Mouse (Mus musculus): ENCODE measurements at regions not wholly inside any gene's neighbourhood (a gene's known extent, or its start where the extent isn't known, plus 50 kb on each side); places are given as distances from the start of the nearest gene placed in this dataset.
A peak's percentile ranks its signal among the peaks of the same experiment; 100 is the strongest.

DNA sequence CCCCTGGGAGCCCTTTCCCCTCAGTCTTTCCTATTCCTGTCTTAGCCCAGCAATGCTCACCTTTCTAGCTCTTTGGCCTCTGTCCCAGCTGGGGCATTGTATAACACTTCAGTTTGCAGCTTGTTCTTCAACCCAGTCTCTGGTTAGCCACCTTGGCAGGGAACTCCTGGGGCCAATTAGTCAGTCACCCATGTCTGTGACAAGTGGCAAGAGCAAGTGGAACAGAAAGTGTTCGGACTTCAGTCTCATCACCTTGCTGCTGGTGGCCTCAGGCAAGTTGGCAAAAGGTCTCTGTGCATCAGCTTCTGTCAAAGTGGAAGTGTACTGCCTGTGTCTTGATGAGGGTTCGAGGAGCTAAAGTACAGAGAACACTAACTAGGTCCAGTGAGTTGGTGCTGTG, 138.5 kb upstream of the Pja1 start:
- no peak for ATAC-seq (ENCODE audit: insufficient read depth)
- no peak for DNase-seq
- H3K27me3 ChIP-seq (ENCODE audit: insufficient read depth, low read length), result no peaks in the 10 kb centered on the region

DNA sequence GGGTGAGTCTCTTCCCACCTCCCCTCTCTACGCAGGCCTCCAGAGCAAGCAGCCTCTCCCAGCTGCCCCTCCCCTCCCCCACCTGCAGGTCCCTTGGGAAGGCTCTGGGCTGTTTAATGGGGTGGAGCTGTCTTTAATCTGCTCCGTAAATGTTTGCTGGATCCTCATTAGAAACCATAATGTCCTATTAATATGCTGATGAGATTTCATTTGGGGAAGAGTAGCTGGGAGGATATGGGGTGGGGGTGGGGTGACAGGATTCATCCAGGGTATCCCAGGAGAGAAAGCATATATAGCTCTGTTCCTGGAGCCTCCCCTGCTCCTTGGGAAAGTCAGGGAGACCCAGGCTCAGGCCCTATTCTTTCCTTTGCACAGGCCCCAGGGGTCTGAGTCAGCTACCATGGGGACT, 137.2 kb upstream of the Pja1 start:
- no peaks in the 10 kb centered on the region for H3K36me3 ChIP-seq (ENCODE audit: insufficient read depth)
- no peak overlapping the region for H3K4me3 ChIP-seq (ENCODE audit: low read depth, low read length)
- H3K9ac ChIP-seq, result no peak overlapping the region
- no peaks in the 10 kb centered on the region; the same call in 1 of the 2 replicates for H3K4me1 ChIP-seq (ENCODE audit: insufficient read depth)
- H3K27me3 ChIP-seq (ENCODE audit: insufficient read depth, low read length), result no peaks in the 10 kb centered on the region
- DNase-seq (no peak), ATAC-seq (ENCODE audit: insufficient read depth) (no peak)
- H3K4me2 ChIP-seq, result no peak overlapping the region
- no peak overlapping the region for H3K27ac ChIP-seq (ENCODE audit: low read depth)
- H3K9me3 ChIP-seq (ENCODE audit: low read depth, low read length), result no peaks in the 10 kb centered on the region
- 43% methylated on average over 2 of the region's 2 CpGs for WGBS
- no peak for TF ChIP-seq CTCF (IDR thresholded peaks at IDR 0.05; ENCODE audit: low read depth)

More for the DNA sequence above, 138.5 kb upstream of the Pja1 start:
- WGBS, result 90% methylated on average over 2 of the region's 2 CpGs
- Histone ChIP-seq H3K4me2 (no peak overlapping the region), H3K9me3 (ENCODE audit: low read depth, low read length) (no peaks in the 10 kb centered on the region), H3K4me1 (ENCODE audit: insufficient read depth) (no peaks in the 10 kb centered on the region), H3K9ac (no peak overlapping the region), H3K27ac (ENCODE audit: low read depth) (no peak overlapping the region), H3K36me3 (ENCODE audit: insufficient read depth) (no peaks in the 10 kb centered on the region), H3K4me3 (ENCODE audit: low read depth, low read length) (no peak overlapping the region)
- no peak for TF ChIP-seq CTCF (IDR thresholded peaks at IDR 0.05; ENCODE audit: low read depth)

DNA sequence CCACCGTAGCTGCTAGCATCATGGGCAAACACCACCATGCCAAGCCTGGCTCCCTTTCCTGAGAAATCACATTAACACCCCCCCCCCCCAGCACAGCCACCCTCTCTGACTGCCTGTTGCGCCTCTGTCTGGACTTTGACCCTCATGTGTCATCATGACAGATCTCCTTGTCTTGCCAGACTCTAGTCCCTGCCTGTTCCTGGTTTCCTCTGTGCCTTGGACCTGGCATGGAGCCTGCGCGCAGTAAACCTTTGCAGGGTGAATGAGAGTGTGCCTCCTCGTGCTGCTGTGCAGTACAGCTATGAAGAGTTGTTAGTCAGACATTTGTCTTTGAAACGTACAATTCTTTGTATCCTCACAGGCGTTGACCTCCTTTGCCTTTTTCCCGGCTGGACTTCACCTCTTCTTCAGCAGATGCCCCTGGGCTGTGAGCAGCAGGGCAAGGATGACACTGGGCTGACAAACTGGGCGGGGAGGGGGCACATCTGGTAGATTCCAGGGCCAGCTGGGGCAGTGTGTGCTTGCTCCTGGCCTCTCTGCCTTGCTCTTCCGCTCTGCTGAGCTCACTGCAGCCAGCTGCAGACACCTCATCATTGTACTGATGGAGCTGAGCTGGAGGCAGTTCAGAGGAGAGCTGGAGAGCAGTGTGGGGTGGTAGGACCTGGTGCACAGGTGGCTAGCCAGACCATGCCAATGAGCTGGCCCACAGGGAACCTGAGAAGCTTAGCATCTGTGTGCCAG, 134.2 kb upstream of the Pja1 start:
- Histone ChIP-seq H3K36me3 (ENCODE audit: insufficient read depth) (no peaks in the 10 kb centered on the region), H3K4me2 (no peak overlapping the region), H3K4me3 (ENCODE audit: low read depth, low read length) (no peak overlapping the region), H3K4me1 (ENCODE audit: insufficient read depth) (no peaks in the 10 kb centered on the region; the same call in 1 of the 2 replicates), H3K27ac (ENCODE audit: low read depth) (peak overlapping the region; percentile 27; the same call in 1 of the 2 replicates), H3K9me3 (ENCODE audit: low read depth, low read length) (no peaks in the 10 kb centered on the region), H3K9ac (no peak overlapping the region), H3K27me3 (ENCODE audit: insufficient read depth, low read length) (no peaks in the 10 kb centered on the region)
- peak; percentile 80 for ATAC-seq (ENCODE audit: insufficient read depth)
- DNase-seq, result peak; percentile 46
- TF ChIP-seq CTCF (IDR thresholded peaks at IDR 0.05; ENCODE audit: low read depth), result no peak
- WGBS, result 31% methylated on average over 10 of the region's 10 CpGs

DNA sequence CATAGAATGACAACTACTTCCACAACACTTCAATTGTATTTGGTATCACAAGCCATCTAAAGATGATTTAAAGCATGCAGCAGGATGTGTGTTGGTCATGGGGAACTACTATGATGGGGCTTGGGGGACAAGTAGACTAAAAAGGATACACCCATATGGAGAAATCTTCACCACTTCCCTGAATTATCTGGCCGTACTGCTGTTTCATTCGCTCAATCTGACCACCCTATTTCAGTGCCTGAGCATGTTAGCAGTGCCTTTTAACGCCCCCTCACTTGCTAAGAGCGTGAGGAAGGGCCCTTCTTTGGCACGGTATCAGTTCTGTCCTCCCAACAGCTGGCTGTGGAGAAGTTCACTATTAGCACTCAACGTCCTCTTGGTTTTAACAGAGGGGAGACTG, 132.6 kb upstream of the Pja1 start:
- TF ChIP-seq CTCF (IDR thresholded peaks at IDR 0.05; ENCODE audit: low read depth), result no peak
- DNase-seq (no peak), ATAC-seq (ENCODE audit: insufficient read depth) (no peak)
- no peaks in the 10 kb centered on the region for H3K36me3 ChIP-seq (ENCODE audit: insufficient read depth)
- no peak overlapping the region for H3K9ac ChIP-seq
- no peak overlapping the region for H3K4me3 ChIP-seq (ENCODE audit: low read depth, low read length)
- H3K4me2 ChIP-seq, result no peak overlapping the region
- no peaks in the 10 kb centered on the region; the same call in 1 of the 2 replicates for H3K4me1 ChIP-seq (ENCODE audit: insufficient read depth)
- H3K9me3 ChIP-seq (ENCODE audit: low read depth, low read length), result no peaks in the 10 kb centered on the region
- H3K27me3 ChIP-seq (ENCODE audit: insufficient read depth, low read length), result no peaks in the 10 kb centered on the region
- 55% methylated on average over 6 of the region's 6 CpGs for WGBS
- no peak overlapping the region for H3K27ac ChIP-seq (ENCODE audit: low read depth)

DNA sequence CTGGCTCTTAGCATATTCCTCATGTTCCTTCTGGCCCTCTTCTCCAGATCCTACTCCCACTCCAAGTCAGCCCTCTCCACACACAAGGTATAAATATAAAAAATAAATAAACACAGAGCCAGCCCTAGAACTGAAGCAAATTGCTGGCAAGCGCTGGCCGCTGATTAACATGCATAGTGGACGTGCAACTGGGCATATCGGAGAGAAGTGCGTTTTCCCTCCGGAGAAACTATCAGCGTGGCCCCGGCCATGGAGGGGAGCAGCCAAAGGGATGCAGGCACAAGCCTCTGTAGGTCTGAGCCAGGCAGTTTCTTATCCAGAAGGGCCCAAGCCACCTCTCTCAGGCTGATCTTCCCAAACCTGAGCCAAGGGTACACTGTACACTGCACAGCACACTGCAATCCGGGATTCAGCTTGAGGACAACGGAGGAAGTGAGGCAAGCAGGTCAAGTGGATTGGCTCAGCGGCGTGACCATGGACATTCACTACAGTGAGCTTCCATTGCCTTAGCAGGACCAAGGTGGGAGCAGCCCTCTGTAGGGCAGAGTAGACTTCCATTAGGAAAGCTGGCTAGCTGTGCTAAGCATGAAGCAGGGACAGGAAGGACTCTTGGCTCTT, 131.3 kb upstream of the Pja1 start:
- H3K36me3 ChIP-seq (ENCODE audit: insufficient read depth), result no peaks in the 10 kb centered on the region
- TF ChIP-seq CTCF (IDR thresholded peaks at IDR 0.05; ENCODE audit: low read depth), result no peak
- no peak for ATAC-seq (ENCODE audit: insufficient read depth)
- no peak overlapping the region for H3K4me2 ChIP-seq
- no peaks in the 10 kb centered on the region for H3K27me3 ChIP-seq (ENCODE audit: insufficient read depth, low read length)
- WGBS, result 69% methylated on average over 12 of the region's 12 CpGs
- no peaks in the 10 kb centered on the region; the same call in 1 of the 2 replicates for H3K4me1 ChIP-seq (ENCODE audit: insufficient read depth)
- H3K9ac ChIP-seq, result no peak overlapping the region
- H3K4me3 ChIP-seq (ENCODE audit: low read depth, low read length), result no peak overlapping the region
- no peak overlapping the region for H3K27ac ChIP-seq (ENCODE audit: low read depth)
- DNase-seq, result no peak
- H3K9me3 ChIP-seq (ENCODE audit: low read depth, low read length), result no peaks in the 10 kb centered on the region

DNA sequence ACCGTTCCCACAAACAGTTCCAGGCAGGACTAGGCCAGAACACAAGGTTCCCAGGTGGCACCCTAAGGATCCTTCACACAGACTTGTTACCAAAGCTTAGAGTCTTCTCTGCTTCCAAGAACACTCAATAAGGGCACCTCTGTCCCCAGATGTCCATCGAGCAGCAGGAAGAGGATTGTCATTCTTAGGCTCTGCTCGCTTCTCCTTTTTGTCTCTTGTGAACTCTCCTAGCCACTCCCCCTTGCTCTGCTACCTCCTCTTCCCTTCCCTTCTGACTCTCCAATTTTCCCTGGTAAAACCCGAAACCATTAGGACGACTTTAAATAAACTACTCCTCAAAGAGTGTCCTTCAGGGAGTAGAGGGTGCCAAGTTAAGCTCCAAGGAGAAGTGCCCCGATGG, 124.4 kb upstream of the Pja1 start:
- 67% methylated on average over 6 of the region's 6 CpGs for WGBS
- DNase-seq (no peak), ATAC-seq (ENCODE audit: insufficient read depth) (no peak)
- H3K4me2 ChIP-seq, result no peak overlapping the region
- no peaks in the 10 kb centered on the region for H3K9me3 ChIP-seq (ENCODE audit: low read depth, low read length)
- H3K4me1 ChIP-seq (ENCODE audit: insufficient read depth), result no peaks in the 10 kb centered on the region
- no peak for TF ChIP-seq CTCF (IDR thresholded peaks at IDR 0.05; ENCODE audit: low read depth)
- H3K4me3 ChIP-seq (ENCODE audit: low read depth, low read length), result no peak overlapping the region
- H3K9ac ChIP-seq, result no peak overlapping the region
- no peak overlapping the region for H3K27ac ChIP-seq (ENCODE audit: low read depth)
- no peaks in the 10 kb centered on the region for H3K27me3 ChIP-seq (ENCODE audit: insufficient read depth, low read length)
- H3K36me3 ChIP-seq (ENCODE audit: insufficient read depth), result no peaks in the 10 kb centered on the region

DNA sequence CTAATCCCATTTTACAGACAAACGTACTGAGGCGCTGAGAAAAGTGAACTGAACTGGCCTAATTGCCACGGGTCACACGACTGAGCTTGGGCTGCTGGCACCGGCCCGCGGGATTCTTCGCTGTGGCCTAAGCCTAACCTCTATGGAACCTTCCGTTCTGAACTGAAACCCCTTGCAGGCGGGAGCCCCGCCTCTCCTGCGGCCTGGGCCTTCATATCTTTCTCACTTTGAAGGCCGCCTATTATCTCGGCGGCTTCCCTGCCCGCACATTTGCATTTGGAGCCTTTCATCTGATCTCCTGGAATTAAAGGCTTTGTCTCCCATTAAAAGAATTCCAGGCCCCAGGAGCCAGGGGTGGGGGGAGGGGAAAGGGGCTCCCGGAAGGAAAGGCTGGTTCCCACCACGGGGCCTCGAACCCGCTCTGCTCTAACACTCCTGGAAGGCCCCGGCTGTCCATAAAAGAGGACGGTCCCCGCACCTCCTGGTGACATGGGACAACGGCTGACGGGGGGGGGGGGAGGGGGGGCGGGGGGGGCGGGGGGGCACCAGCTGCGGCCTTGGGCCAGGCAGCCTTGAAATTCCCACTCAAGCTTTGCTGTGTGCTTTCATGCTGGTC, 122.9 kb upstream of the Pja1 start:
- 0 out of 2 replicates have a peak, but pooled peaks have one; percentile 30 for ATAC-seq (ENCODE audit: insufficient read depth)
- no peaks in the 10 kb centered on the region for H3K36me3 ChIP-seq (ENCODE audit: insufficient read depth)
- WGBS, result 23% methylated on average over 21 of the region's 28 CpGs
- H3K27me3 ChIP-seq (ENCODE audit: insufficient read depth, low read length), result no peaks in the 10 kb centered on the region
- no peak for TF ChIP-seq CTCF (IDR thresholded peaks at IDR 0.05; ENCODE audit: low read depth)
- H3K4me3 ChIP-seq (ENCODE audit: low read depth, low read length), result no peak overlapping the region
- no peaks in the 10 kb centered on the region for H3K4me1 ChIP-seq (ENCODE audit: insufficient read depth)
- H3K27ac ChIP-seq (ENCODE audit: low read depth), result no peak overlapping the region
- no peaks in the 10 kb centered on the region for H3K9me3 ChIP-seq (ENCODE audit: low read depth, low read length)
- no peak overlapping the region for H3K9ac ChIP-seq
- peak; percentile 17 for DNase-seq
- no peak overlapping the region for H3K4me2 ChIP-seq
